Mouse (Mus musculus) 3134 (cell line): ENCODE data around the gene Nwd1.

Source experiments
- DNase-seq: peaks from one replicate; pipeline ENCODE4 v3.0.0-alpha.2; 2011; ENCODE audit warnings: low spot score; ENCODE audit not compliant: insufficient read length; ENCODE audit errors: extremely low read depth

Nwd1 gene

DNA sequence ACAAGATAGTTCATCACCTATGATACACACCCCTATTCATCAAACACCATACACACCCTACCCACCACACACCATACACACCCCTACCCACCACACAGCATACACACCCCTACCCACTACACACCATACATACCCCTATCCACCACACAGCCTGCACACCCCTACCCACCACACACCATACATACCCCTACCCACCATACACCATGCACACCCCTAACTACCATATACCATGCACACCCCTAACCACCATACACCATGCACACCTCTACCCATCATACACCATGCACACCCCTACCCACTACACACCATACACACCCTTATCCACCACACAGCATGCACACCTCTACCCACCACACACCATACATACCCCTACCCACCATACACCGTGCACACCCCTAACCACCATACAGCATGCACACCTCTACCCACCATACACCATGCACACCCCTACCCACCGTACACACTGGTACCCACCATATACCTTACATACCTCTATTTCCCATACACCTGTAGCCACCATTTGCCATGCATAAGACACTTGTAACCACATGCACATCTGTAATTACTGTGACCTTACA is 51.9 kb downstream of the Nwd1 start:
- no peak for DNase-seq

DNA sequence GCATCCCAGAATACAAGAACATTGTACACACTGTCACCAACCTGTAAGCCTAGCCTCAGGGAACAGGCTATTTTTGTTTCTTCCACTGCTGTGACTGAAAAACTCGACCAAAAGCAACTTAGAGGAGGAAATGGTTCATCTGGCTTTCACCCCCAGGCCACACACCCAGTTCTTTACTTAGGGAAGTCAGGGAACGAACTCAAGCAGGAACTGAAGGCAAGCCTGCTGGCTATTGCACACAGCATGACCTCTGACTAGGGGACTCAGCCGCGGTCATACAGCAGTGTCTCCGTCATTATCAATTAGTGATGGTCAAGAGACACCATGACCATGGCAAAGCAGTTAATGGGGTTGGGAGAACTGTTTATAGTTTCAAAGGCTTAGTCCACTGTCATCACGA is 66.1 kb downstream of the Nwd1 start:
- DNase-seq: no peak

DNA sequence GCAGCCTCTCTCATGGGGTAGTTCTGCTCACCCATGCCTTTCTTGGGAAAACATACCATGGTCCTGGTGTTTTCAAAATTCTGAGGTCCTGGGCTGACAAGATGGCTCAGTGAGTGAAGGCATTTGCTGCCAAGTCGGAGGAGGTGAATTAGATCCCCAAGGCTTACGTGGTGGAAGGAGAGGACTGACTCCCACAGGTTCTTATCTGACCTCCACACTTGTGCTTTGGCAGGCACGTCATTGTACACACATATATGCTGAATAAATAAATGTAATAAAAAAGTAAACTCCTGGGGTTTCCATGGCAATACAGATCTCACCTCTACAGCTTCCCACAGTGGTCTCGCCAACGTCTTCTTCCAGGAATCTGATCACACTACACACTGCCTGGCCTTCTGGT is 70.1 kb downstream of the Nwd1 start:
- DNase-seq: no peak

DNA sequence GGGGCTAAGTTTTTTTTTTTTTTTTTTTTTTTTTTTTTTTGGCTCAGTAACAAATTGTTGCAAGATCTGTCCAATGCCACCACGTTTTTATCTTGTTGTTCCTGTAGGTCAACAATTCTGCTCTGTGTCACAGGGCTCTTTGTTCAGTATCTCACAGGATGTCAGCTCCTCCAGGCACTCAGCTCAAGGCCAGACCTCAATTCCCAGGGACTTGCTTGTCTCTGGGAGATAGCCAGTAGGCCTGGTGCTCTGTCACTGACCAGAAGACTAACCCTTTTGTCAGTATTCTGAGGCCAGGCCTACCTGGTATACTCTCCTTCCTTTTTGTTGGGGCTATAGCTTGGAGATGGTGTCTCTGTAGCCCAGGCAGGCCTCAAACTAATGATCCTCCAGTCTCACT is 74.0 kb downstream of the Nwd1 start:
- DNase-seq: no peak

DNA sequence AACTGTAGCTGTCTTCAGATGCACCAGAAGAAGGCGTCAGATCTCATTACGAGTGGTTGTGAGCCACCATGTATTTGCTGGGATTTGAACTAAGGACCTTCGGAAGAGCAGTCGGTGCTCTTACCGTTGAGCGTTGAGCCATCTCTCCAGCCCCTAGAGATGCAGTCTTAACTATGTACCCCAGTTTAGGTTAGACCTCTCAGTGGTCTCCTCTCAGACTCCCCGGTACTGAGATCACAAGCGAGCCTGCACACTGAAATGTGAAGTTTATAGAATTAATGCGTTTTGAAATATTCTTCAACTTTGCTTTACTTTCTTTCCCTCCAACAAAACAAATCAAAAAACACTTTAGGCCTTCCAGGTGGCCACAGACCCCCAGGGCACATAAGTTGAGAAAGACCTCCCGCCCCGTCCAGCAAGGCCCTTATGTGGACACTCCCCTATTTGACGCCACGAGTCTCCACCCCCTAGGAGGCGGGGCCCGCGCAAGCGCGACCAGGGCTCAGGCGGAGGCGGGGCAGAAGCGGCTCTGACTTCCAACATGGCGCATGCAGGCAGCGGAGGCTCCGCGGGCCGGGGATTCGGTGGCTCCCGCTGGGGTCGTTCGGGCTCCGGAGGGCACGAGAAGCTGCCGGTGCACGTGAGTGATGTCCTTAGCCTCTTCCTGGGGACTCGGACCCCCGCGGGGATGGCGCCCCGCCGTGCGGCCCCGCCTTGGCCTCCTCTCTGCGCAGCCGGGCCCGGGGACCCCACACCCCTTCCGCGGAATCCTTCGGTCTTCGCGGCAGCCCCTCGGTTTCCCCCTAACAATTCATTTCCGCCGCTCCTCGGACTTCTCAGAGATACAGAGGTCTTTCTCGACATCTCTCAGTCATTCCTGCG is 76.5 kb downstream of the Nwd1 start, which contains the start of gene Sin3b:
Sin3b (plus strand) TSS at position 517 of the 882 bp plus-strand sequence.
- DNase-seq: peak; percentile 92

DNA sequence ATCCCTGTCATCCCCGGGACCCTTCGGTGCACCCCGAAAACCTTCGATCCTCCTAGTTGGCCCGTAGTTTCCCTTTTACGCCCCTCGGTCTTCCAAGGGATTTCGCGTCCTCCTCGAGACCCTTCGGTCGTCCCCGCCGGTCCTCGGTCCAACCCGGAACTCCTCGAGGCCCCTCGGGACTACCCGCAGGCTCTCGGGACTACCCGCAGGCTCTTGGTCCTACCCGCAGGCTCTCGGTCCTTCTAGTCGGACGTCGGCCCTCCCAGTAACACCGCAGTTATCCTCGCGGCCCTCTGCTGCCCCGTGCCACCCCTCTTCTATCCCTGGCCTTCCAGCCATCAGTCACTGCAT is 77.1 kb downstream of the Nwd1 start:
- DNase-seq: peak; percentile 52

DNA sequence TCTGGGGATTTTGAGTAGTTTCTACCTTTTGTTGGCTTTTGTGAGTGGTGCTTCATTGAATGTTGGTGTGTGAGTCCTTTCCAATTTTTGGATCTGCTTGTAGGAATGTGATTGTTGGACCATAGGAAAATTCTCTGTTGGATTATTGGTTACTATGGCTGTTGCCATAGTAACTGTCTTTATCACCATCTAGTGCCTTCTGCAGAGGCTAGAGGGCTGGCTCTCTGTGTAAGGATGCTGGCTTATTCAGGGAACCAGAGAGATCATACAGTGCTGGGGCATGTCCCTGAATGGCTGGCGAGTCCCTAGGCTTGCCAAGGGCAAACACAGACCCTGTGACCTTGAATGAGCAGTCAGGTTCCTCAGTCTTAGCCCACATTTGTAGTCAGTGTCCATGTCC is 82.1 kb downstream of the Nwd1 start:
- DNase-seq: no peak

DNA sequence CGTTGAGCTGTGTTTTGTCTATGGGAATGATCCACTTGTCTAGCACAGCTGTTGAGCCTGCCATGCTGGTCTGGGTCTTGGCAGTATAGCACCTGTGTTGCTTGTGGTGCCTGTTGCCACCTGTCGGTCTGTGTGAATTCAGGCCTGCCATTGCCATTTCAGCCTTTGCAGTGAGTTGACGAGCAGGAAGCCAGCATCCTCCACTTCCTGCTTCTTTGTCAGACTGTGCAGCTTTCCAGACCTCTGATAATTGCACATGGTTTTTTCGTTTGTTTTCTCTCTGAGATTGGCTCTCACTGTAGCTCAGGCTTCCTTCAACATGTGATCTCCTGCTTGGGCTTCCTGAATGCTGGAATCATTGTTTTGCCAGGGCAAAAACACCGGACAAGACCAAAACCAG is 88.5 kb downstream of the Nwd1 start:
- DNase-seq: no peak

DNA sequence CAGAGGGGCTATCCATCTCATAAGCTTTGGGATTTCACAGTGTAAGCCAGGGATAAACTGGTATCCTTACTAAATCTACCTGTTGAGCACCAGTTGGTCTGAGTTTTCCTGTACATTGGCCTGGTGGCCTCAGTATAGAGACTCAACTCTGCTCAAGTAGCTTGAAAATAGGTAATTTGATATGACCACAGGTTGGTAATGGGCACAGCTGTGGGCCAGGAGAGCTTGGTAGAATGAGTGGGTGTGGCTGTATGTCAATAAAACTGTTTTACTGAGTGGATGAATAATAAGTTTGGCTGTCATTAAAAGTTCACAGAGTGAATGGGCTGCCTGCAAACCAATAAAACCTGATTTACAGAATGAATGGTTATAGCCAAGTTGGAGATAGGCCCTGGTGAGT is 90.4 kb downstream of the Nwd1 start:
- DNase-seq: no peak

DNA sequence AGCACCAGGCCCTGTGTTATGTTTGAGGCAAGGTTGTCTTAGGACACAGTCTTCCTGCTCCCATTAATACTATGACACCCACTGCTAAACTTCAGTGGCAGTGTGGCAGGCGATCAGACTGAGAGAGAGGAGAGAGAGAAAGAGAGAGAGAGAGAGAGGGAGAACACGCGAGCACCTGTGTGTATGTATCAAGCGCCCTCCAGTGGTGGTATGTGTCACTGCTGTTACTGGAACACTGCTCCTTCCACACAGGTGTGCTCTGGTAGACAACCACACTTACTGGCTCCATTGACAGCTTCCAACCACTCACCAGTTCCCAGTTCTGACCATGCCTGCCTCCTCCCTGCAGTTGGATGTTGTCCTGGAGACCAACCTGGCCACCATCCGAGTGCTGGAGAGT is 99.5 kb downstream of the Nwd1 start:
- no peak for DNase-seq

DNA sequence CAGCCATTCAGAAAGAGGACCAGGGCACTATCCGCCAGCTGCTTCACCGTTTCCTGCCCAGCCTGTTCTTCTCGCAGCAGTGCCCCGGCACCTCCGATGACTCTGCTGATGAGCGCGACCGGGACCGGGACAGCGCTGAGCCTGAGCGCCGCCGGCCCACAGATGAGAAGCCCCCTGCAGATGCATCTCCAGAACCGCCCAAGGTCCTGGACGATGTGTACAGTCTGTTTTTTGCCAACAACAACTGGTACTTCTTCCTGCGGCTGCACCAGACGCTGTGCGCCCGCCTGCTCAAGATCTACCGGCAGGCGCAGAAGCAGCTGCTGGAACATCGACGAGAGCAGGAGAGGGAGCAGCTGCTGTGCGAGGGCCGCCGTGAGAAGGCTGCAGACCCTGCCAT is 103.3 kb downstream of the Nwd1 start:
- DNase-seq: no peak

DNA sequence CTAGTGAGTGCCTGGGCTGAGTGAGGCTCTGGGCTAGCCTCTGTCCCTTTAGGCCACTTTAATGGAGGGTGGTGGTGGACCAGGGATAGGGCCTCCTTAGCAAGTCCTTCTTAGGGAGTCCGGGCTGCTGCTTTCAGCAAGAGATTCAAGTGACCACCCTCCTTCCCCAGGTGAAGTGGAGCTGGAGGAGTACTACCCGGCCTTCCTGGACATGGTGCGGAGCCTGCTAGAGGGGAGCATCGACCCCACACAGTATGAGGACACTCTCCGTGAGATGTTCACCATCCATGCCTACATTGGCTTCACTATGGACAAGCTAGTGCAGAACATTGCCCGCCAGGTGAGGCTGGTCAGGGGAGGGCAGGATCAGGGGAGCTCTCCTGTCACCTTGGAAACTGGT is 103.8 kb downstream of the Nwd1 start:
- DNase-seq: no peak

DNA sequence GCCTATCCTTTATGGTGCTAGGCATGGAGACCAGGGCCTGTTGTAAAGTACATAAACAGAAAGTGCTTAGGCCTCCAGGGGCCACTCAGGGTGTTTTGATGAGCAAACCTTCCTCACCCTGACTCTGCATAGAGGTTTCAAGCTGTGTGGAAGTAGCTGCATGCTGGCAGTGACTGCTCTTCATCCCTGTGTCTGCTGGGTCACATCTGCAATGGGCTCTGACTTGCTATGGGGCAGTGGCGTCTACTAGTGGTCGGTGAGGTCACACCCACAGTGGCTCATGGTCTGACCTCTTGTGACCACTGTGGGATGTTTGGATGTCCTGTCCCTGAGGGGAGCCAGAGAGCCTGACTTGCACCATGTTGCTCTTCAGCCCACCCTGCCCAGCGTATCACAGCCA is 104.6 kb downstream of the Nwd1 start:
- no peak for DNase-seq

DNA sequence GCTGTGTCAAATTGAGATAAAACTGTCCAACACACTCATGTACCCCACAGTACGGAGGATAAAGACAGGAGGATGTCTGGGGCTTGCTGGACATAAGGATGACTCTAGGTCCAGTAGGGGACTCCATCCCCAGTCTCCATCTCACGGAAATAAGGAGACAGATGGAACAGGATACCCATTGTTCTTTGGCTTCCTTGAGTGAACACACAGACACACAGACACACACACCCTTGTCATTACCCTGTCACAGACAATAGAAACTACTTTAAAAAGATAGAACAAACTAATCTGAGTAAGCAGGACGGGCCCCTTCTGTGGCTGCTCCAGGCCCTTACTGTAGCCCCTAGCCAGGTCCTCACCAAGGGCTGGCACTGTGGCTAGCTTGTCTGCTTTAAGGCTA is 105.8 kb downstream of the Nwd1 start:
- DNase-seq: no peak

DNA sequence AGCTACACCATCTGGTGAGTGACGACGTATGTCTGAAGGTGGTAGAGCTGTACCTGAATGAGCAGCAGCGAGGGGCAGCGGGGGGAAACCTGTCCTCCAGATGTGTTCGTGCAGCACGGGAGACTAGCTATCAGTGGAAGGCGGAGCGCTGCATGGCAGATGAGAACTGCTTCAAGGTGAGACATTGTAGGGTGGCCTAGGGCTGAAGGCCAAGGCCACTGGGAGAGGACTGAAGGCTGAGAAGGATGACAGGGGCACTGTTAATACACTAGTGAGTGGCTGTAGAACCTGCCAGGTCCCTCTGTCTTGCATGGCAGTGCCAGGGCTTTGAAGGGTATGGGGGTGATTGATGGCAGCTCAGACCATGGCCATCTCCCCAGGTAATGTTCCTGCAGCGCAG is 106.7 kb downstream of the Nwd1 start:
- no peak for DNase-seq

DNA sequence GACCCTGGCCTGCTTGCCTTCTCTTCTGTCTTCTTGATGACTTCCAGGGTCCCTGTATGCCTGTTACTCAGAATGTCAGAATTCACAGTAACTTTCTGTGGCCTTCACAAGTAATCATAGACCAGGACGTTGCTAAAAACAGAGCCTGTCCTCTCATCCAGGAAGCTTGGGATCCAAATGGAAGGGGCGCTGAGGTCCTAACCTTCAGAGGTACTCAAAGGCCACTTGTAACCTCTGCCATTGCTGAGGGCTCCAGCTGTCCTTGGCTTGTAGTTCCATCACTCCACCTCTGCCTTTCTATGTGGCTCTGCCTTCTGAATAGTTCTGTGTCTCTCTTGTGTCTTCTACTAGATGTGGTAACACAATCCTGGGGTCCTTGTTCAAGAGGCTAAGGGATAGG is 107.3 kb downstream of the Nwd1 start:
- no peak for DNase-seq

DNA sequence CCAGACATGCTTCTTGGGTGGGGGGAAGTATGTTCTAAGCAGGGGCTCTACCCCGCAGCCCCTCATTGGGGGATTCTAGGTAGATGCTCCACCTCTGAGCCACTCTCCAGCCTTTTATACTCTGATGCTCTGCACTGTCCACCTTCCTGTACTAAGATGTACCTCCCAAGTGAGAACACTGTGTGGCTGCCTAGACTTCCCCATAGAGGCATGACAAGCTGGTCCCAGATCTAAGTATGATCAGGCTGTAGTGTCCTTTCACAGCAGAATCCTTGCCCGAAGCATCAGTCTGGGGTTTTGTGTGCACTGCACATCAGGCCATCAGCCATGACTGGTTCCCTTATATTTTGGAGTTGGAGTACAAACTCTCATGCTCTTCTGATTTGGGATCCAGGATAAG is 109.5 kb downstream of the Nwd1 start:
- DNase-seq: no peak

DNA sequence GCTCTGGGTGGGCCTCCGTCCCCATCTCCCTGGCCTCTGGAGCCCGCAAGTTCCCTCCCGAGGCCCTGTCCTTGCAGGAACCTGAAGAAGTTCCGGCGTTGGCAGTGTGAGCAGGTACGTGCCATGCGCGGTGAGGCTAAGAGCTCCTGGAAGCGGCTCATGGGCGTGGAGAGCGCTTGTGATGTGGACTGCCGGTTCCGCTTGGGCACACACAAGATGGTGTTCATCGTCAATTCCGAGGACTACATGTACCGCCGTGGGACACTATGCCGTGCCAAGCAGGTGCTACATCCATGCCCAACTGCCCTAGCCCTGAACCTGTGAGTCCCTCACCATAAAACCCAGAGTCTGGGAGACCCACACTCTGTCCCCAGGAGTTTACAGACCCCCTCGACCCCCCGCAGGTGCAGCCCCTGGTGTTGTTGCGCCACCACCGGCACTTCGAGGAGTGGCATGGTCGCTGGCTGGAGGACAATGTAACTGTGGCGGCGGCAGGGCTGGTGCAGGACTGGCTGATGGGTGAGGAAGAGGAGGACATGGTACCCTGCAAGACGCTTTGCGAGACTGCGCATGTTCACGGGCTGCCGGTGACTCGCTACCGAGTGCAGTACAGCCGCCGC is 110.4 kb downstream of the Nwd1 start:
- no peak for DNase-seq

DNA sequence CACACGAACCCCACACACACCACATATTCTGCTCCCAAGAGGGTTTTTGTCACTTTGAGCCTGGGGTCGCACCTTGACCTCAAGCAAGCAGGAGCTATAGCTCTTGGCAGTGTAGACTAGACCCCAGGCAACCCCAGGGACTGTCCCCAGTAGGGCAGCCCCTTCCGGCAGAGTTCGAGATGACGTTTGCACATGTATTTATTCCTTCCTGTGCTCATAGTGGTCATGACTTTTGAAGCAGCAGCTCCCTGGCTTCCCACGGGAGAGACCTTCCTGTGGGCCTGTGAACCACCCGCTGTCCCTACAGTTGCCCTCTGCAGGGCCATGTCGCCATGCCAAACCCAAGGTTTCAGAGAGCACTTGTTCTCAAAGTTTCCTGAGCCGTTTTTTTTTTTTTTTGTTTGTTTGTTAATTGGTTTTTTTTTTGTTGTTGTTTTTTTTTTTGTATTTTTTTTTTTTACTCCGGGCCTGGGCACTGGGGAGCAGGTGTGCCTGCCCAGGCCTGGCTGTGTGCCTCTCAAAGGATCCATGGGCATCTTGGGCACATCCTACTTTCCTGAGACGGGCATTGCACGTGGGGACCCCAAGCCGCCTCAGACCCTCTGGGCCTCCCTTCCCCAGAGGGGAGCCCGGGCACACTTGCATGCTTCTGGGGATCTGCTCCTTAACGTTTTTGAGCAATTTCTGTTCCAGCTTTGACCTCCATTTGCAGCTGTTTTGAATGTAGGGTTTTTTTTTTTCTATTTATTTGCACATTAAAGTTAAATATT is 111.1 kb downstream of the Nwd1 start:
- DNase-seq: no peak

DNA sequence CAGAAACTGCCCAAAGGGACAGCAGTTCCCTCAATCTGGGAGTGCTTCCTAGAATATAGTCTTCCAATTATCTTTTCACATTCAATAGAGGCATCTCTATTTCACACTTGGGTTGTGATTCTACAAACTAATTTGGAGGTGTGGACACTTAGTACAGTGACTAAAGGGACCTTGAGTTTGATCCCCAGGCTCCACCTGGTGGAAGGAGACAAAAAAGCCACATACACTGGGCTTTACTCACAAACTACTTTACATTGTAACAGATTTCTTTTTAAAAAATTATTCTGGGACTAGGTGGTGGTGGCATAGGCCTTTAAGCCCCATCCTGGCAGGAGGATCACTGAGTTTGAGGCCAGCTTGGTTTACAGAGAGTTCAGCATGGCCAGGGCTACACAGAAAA is 111.8 kb downstream of the Nwd1 start:
- DNase-seq: no peak

DNA sequence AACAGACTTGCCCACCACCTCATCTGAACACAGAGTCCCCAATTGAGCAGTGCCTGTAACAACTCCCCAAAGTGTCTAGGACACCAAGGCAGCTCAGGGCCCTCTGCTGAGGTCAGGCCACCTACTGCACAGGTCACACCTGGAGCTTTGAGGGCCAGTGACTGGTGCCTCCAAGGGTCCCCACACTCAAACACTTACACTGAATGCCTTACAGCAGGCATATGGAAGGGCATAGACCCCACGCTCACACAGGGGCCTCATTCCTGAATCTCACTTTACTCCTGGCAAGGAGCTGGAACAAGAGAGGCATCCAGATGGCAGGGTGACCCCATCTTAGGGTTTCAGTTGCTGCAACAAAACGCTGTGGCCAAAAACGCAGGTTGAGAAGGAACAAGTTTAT is 113.7 kb downstream of the Nwd1 start:
- no peak for DNase-seq
